Mouse (Mus musculus): Measurements from ENCODE around the gene Mical3.
A peak's percentile ranks its signal among the peaks of the same experiment; 100 is the strongest.

The Mical3 gene

GRCm38 (mm10) chr6:121130773-121131172, at the start of gene Mical3:
Mical3 (minus strand) TSS chr6:121130999.
- DNase-seq (ENCODE audit: low spot score in 2 of 2): peak in 1 of 2 experiments; percentile 15

- no peak for DNase-seq (ENCODE audit: low spot score in 2 of 2)
These were observed 49.0 kb upstream of the Mical3 start for GRCm38 (mm10) chr6:121179846-121180245.

DNA sequence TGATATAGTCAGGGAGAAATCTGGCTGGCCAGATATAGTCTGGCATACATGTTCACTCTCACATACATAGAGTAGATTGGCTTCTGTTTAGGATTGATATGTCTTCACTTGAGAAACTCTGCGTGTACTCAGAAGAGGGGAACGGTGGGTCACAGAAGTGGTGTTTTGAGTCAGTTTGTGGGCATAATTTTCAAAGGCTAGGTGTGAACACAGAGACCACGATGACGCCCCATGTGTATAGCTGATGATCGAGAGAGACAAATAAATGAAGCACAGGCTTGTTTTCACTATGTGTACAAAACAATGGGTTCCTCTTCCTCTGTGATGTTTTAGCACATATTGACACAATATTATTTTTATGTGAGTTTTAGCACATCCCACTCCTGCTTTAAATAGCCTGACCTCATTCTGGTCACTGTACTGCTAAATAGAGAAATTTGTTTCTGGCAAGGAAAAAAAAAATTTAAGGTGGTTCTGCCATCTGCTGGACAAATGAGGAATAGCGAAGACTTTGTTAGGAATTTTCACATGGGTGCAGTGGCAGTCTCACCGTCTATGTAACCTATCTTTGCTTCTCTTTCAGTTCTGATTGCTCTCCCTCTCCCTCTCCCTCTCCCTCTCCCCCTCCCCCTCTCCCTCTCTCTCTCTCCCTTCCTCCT, 48.0 kb upstream of the Mical3 start:
- peak; percentile 51 to 52 for DNase-seq (ENCODE audit: low spot score in 2 of 2)

- no peak for DNase-seq (ENCODE audit: low spot score in 2 of 2)
These were observed 46.4 kb upstream of the Mical3 start for GRCm38 (mm10) chr6:121177118-121177708.

GRCm38 (mm10) chr6:121176731-121177098, 45.9 kb upstream of the Mical3 start:
- DNase-seq (ENCODE audit: low spot score in 2 of 2): no peak

GRCm38 (mm10) chr6:121176011-121176730, 45.4 kb upstream of the Mical3 start:
- DNase-seq (ENCODE audit: low spot score in 2 of 2): no peak

- no peak for DNase-seq (ENCODE audit: low spot score in 2 of 2)
These were observed 44.0 kb upstream of the Mical3 start for GRCm38 (mm10) chr6:121174761-121175160.

DNA sequence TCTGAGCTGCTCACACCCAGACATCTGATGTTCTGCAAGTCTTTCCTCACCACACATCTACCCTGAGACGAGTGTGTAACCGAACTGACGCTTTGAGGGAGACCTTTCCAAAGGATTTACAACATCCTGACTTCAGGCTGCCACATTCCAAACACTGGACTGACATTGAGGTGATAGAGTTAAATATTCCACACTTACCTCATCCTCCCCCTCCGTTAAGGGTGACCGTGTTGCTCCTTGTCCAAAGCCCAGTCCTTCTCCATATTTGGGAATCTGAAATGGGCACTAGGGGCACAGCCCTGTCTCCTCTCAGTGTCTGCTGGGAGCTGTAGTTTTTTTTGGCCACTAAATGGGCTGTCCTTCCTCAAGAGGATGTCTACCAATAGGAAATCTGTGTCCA, 42.7 kb upstream of the Mical3 start:
- no peak for DNase-seq (ENCODE audit: low spot score in 2 of 2)

- DNase-seq (ENCODE audit: low spot score in 2 of 2): no peak
These were observed 40.3 kb upstream of the Mical3 start for GRCm38 (mm10) chr6:121171102-121171501.

DNA sequence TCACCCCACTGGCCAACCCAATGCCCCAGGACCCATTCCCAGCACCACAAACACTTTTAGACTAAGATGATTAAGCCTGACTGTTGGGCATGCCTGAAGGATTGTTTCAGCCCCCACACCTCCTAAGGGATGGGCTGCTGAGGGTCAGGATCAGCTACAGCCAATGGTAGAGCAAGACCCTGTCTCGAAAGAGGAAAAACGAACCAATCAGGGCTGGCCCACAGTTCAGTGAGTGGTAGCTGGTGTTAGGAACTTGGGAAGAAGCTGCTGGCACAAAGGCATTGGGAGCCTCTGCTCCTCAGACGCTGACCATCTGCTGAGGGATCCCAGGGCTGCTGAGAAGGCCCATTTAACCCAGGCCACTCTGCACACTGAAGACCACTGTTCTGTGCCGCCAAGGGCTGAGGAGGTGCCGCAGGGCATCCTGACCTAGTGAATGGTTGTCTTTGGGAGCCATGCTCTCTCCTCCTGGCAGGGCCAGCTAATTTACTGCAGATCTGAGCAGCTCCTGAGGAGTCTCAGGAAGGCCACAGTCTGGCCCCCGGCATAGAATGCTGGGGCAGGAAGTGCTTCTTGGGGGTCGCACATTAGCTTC, 36.7 kb upstream of the Mical3 start:
- no peak for DNase-seq (ENCODE audit: low spot score in 2 of 2)

DNA sequence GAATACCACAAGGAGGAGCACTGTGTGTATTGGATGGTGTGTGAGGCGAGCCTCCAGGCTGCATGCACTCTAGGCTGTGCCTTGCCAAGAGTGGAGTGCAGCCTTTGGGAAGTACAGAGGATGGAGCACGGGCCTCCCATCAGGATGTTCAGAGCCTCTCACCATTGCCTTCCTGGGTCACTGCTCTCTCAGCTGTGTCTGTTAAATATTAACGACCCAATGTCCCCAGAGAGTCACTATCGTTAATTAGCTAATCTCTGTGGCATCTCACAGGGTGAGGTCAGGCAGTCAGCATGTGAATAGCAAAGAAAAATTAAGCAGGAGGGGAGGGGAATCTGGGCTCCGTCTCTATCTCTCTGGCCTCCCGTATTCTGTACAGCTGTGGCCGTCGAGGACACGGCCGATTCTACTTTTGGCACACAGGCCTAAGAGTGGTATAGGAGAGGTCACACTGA, 35.3 kb upstream of the Mical3 start:
- DNase-seq (ENCODE audit: low spot score in 2 of 2): no peak

GRCm38 (mm10) chr6:121162616-121163015, 31.8 kb upstream of the Mical3 start:
- DNase-seq (ENCODE audit: low spot score in 2 of 2): no peak

GRCm38 (mm10) chr6:121160126-121160525, 29.3 kb upstream of the Mical3 start:
- DNase-seq (ENCODE audit: low spot score in 2 of 2): no peak

DNA sequence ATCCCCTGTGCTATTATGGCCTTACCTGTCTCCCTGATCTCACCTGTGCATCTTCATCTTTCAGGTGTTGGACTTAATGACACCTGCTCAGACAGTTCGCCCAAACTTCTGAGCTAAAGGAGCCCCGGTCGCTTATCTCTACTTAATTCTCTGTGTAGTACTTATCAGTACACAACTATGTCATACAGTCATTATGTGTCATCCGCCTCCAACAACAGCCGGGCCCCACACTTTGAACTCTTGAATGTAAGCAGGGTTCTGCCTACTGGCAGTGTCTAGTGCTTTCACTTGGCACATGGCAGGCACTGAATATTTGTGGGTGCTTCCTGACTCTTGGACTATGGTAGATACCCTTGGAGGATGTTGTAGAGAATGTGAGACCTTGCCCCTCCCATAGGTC, 28.8 kb upstream of the Mical3 start:
- DNase-seq (ENCODE audit: low spot score in 2 of 2): no peak

GRCm38 (mm10) chr6:121156030-121156429, 25.2 kb upstream of the Mical3 start:
- no peak for DNase-seq (ENCODE audit: low spot score in 2 of 2)

- DNase-seq (ENCODE audit: low spot score in 2 of 2): no peak
These were observed 23.9 kb upstream of the Mical3 start for GRCm38 (mm10) chr6:121154451-121155300.

DNA sequence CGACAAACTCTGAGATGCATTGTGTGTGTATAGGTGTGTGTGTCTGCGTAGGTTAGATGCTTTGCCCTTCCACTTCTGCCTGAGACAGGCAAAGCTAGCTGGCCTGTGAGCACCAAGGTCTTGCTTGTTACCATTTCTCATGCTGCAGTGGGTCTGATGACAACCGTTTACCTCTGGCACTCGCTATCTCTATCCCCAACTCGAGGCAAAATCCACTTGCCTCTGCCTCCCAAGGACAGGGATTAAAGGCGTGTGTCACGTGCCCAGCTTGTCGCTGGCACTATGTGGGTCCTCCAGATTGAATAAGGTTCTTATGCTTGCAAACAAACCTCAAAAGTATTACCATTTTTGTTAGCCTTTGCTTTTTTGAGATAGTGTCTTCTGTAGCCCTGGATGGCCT, 22.4 kb upstream of the Mical3 start:
- DNase-seq (ENCODE audit: low spot score in 2 of 2): no peak

DNA sequence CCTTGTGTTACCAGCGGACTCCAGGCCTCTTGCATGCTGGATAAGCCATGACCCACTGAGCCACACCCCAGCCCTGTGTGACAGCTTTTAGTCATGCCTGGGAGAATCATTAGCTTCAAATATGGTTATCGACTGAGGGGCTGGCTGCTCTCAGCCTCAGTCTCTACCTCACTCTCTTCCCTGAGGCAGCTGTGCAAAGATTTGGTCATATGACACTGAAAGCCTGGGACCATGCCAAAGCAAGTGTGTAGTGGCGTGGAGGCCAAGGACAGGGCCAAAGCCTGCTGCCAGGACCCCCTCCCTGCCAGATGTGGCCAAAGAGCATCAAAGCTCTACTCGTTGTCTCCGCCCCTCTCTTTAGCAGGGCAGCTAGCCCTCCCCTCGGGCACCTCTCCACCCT, 20.9 kb upstream of the Mical3 start:
- no peak for DNase-seq (ENCODE audit: low spot score in 2 of 2)

- no peak for DNase-seq (ENCODE audit: low spot score in 2 of 2)
These were observed 19.3 kb upstream of the Mical3 start for GRCm38 (mm10) chr6:121150126-121150525.

GRCm38 (mm10) chr6:121149420-121149819, 18.6 kb upstream of the Mical3 start:
- no peak for DNase-seq (ENCODE audit: low spot score in 2 of 2)

GRCm38 (mm10) chr6:121148360-121148759, 17.6 kb upstream of the Mical3 start:
- DNase-seq (ENCODE audit: low spot score in 2 of 2): no peak

- DNase-seq (ENCODE audit: low spot score in 2 of 2): no peak
These were observed 16.0 kb upstream of the Mical3 start for GRCm38 (mm10) chr6:121146798-121147197.

Measured in natural killer cell, adult 2 months (primary cell).